In genomic region chr13:13516376-13517225, GRCm38 (mm10) we compare ENCODE assay signal across 9 mouse cellular contexts.
DNase-seq lines count a peak whose midpoint lies in the region; ATAC-seq and TF ChIP-seq lines count a peak whose summit lies in the region.
"Had no signal": no experiment of that assay in that cellular context is flagged by ENCODE, and none has a peak within 500 bp of the region (broad histone marks: within the 10 kb centered on the region; RNA-seq: fewer than 3 reads in every experiment).

No protein-coding gene starts in this region.

- H3K4me3 ChIP-seq in ES-Bruce4 (ENCODE audit: low read depth, low read length), result no peak overlapping the region
- H3K4me3 ChIP-seq in forebrain, postnatal 0 days (ENCODE audit: low read depth, low read length), result no peak overlapping the region
- no peak overlapping the region for H3K4me3 ChIP-seq in lung, embryonic 14.5 days (ENCODE audit: low read depth, low read length)
- H3K4me3 ChIP-seq: erythroblast, embryonic 14.5 days had no signal

- ATAC-seq in cerebellum, adult (ENCODE audit: insufficient number of reproducible peaks, low FRiP score, low TSS enrichment), result peak; percentile 91
- peak; percentile 86 for ATAC-seq in forebrain, postnatal 0 days
- peak; percentile 67 for ATAC-seq in lung, embryonic 14.5 days (ENCODE audit: insufficient read depth)
- ATAC-seq in neutrophil, adult 5-6 weeks (ENCODE audit: extremely low read depth, insufficient number of reproducible peaks, low FRiP score, poor library complexity, severe bottlenecking), result peak; percentile 85

- 49% methylated on average over 17 of the region's 17 CpGs for WGBS in forebrain, postnatal 0 days
- 42% methylated on average over 17 of the region's 17 CpGs for WGBS in lung, embryonic 14.5 days

- no peaks in the 10 kb centered on the region for H3K27me3 ChIP-seq in ES-Bruce4 (ENCODE audit: control insufficient read depth, insufficient read depth, low read length, poor library complexity, severe bottlenecking)
- H3K27me3 ChIP-seq in forebrain, postnatal 0 days (ENCODE audit: insufficient read depth, low read length), result no peaks in the 10 kb centered on the region
- no peaks in the 10 kb centered on the region for H3K27me3 ChIP-seq in lung, embryonic 14.5 days (ENCODE audit: insufficient read depth, low read length)

- no peaks in the 10 kb centered on the region for H3K4me1 ChIP-seq in ES-Bruce4 (ENCODE audit: control insufficient read depth, insufficient read depth, low read length)
- H3K4me1 ChIP-seq in forebrain, postnatal 0 days (ENCODE audit: insufficient read depth), result no peaks in the 10 kb centered on the region
- H3K4me1 ChIP-seq in lung, embryonic 14.5 days (ENCODE audit: insufficient read depth), result no peaks in the 10 kb centered on the region

- H3K36me3 ChIP-seq in ES-Bruce4 (ENCODE audit: control insufficient read depth, insufficient read depth, low read length, poor library complexity, severe bottlenecking), result no peaks in the 10 kb centered on the region
- H3K36me3 ChIP-seq in forebrain, postnatal 0 days (ENCODE audit: insufficient read depth), result no peaks in the 10 kb centered on the region
- H3K36me3 ChIP-seq in lung, embryonic 14.5 days (ENCODE audit: insufficient read depth), result peaks cover 9% of the 10 kb centered on the region; the same call in 1 of the 2 replicates

- DNase-seq in forebrain, postnatal 0 days, result peak; percentile 86
- DNase-seq in heart, postnatal 4 days, result peak; percentile 93
- peak; percentile 67 to 90 for DNase-seq in layer of hippocampus, adult 18-20 months (ENCODE audit: low spot score in 2 of 2)
- DNase-seq in lung, embryonic 14.5 days, result peak; percentile 94
- peak; percentile 92 for DNase-seq in testis, postnatal 10 days (ENCODE audit: low spot score)

- H3K9ac ChIP-seq in ES-Bruce4 (ENCODE audit: low read depth, poor library complexity, severe bottlenecking), result no peak overlapping the region
- H3K9ac ChIP-seq in forebrain, postnatal 0 days, result no peak overlapping the region
- no peak overlapping the region for H3K9ac ChIP-seq in lung, embryonic 14.5 days

- H3K27ac ChIP-seq in ES-Bruce4 (ENCODE audit: insufficient read depth, low read length), result no peak overlapping the region
- H3K27ac ChIP-seq in forebrain, postnatal 0 days (ENCODE audit: low read depth, low read length), result no peak overlapping the region
- no peak overlapping the region for H3K27ac ChIP-seq in lung, embryonic 14.5 days (ENCODE audit: low read depth)

- peak; percentile 87 for TF ChIP-seq CTCF in ES-Bruce4 (IDR thresholded peaks at IDR 0.05; ENCODE audit: low read depth, low read length)
- peak; percentile 91 for TF ChIP-seq CTCF in forebrain, postnatal 0 days (IDR thresholded peaks at IDR 0.05; ENCODE audit: low read depth)
- peak; percentile 98 for TF ChIP-seq CTCF in lung, embryonic 14.5 days (IDR thresholded peaks at IDR 0.05; ENCODE audit: low read depth)

- no peaks in the 10 kb centered on the region for H3K9me3 ChIP-seq in ES-Bruce4 (replicated peaks; ENCODE audit: control insufficient read depth, insufficient read depth, low read length, poor library complexity, severe bottlenecking)
- H3K9me3 ChIP-seq in forebrain, postnatal 0 days (ENCODE audit: low read length), result no peaks in the 10 kb centered on the region
- H3K9me3 ChIP-seq in lung, embryonic 14.5 days (ENCODE audit: low read depth, low read length), result no peaks in the 10 kb centered on the region

- no peak for TF ChIP-seq EP300 in ES-Bruce4 (IDR thresholded peaks at IDR 0.05; ENCODE audit: insufficient read depth, low read depth, low read length)

- TF ChIP-seq POLR2A in ES-Bruce4 (IDR thresholded peaks at IDR 0.05; ENCODE audit: insufficient read depth, low read length), result no peak

- H3K4me2 ChIP-seq in forebrain, postnatal 0 days (ENCODE audit: low read depth), result peak overlapping the region; percentile 22; the same call in 1 of the 2 replicates
- H3K4me2 ChIP-seq in lung, embryonic 14.5 days, result no peak overlapping the region
